Mouse (Mus musculus) C2C12 (cell line): Measurements from ENCODE around the gene Plekhb1.

Source experiments
- CEBPB ChIP-seq: IDR thresholded peaks from one replicate; pipeline ENCODE4 v1.6.1; 2011; ENCODE audit warnings: low read depth, mild to moderate bottlenecking, control low read depth, moderate library complexity
- CTCF ChIP-seq: IDR thresholded peaks from one replicate; pipeline ENCODE4 v1.5.1; 2011; ENCODE audit not compliant: control insufficient read depth, insufficient read depth, insufficient read length
- MYOD1 ChIP-seq: IDR thresholded peaks from one replicate; pipeline ENCODE4 v1.6.1; 2011; ENCODE audit warnings: low read depth; ENCODE audit not compliant: control insufficient read depth, insufficient read length
- MYOG ChIP-seq: IDR thresholded peaks from one replicate; pipeline ENCODE4 v1.6.1; 2011; ENCODE audit not compliant: control insufficient read depth, insufficient read length; ENCODE audit errors: extremely low read depth
- USF1 ChIP-seq: IDR thresholded peaks from one replicate; pipeline ENCODE4 v1.6.1; 2011; ENCODE audit warnings: low read depth, mild to moderate bottlenecking, control low read depth, moderate library complexity

- TF ChIP-seq CTCF (no peak), MYOG (no peak), USF1 (no peak), CEBPB (no peak), MYOD1 (no peak)
These were observed 45.9 kb downstream of the Plekhb1 start for GRCm38 (mm10) chr7:100616121-100616857.
